ENCODE assay signal across 9 mouse cellular contexts in genomic region chr4:134879410-134879981, GRCm38 (mm10). TPM values are rescaled to one million over a fixed set of nuclear protein-coding genes. Genes with fewer than 3 reads are reported as not detected.
A peak's percentile ranks its signal among the peaks of the same experiment; 100 is the strongest.
DNase-seq lines count a peak whose midpoint lies in the region; ATAC-seq and TF ChIP-seq lines count a peak whose summit lies in the region.
"Had no signal": no experiment of that assay in that cellular context is flagged by ENCODE, and none has a peak within 500 bp of the region (broad histone marks: within the 10 kb centered on the region; RNA-seq: fewer than 3 reads in every experiment).

No protein-coding gene starts in this region.

- peak; percentile 89 for TF ChIP-seq CTCF in Patski (IDR thresholded peaks at IDR 0.05)

- CTCF ChIA-PET in Patski (lab: Charles Lee), result no interaction called here

- WGBS in hindbrain, embryonic 14.5 days, result 1% methylated on average over 17 of the region's 17 CpGs
- 11% methylated on average over 17 of the region's 17 CpGs for WGBS in macrophage (ENCODE audit: missing documents)

- peak overlapping the region; percentile 20 for H3K4me3 ChIP-seq in hindbrain, embryonic 14.5 days (replicated peaks; ENCODE audit: low read length)
- H3K4me3 ChIP-seq in macrophage (ENCODE audit: inconsistent target), result peak overlapping the region; percentile 14; the same call in 1 of the 2 replicates
- H3K4me3 ChIP-seq: myocyte had no signal

- peak overlapping the region; percentile 51 for H3K4me2 ChIP-seq in hindbrain, embryonic 14.5 days (replicated peaks)

- no peak overlapping the region for H3K27ac ChIP-seq in hindbrain, embryonic 14.5 days
- H3K27ac ChIP-seq in macrophage, result no peak overlapping the region

- 0 out of 2 replicates have a peak, but pooled peaks cover 4% of the 10 kb centered on the region for H3K4me1 ChIP-seq in hindbrain, embryonic 14.5 days (replicated peaks; ENCODE audit: control insufficient read depth, insufficient read depth, low read length)

- H3K9me3 ChIP-seq in hindbrain, embryonic 14.5 days (ENCODE audit: control insufficient read depth, low read length), result no peaks in the 10 kb centered on the region

- no peaks in the 10 kb centered on the region for H3K36me3 ChIP-seq in hindbrain, embryonic 14.5 days (replicated peaks; ENCODE audit: control insufficient read depth, insufficient read depth)
- no peaks in the 10 kb centered on the region for H3K36me3 ChIP-seq in macrophage (ENCODE audit: inconsistent target)

- POLR2A ChIA-PET in Patski (lab: Charles Lee), result no interaction called here

- H3K9ac ChIP-seq in hindbrain, embryonic 14.5 days, result peak overlapping the region; percentile 38

- H3K27me3 ChIP-seq in Patski, result no peaks in the 10 kb centered on the region
- no peaks in the 10 kb centered on the region for H3K27me3 ChIP-seq in hindbrain, embryonic 14.5 days (ENCODE audit: control insufficient read depth, insufficient read depth, low read length)

- no peak for DNase-seq in Patski (ENCODE audit: low read depth, low spot score)
- peak; percentile 86 to 90 for DNase-seq in cerebellum, postnatal 14 days
- DNase-seq in frontal cortex, postnatal 25 days (ENCODE audit: low spot score in 2 of 2), result peak; percentile 50 to 52
- peak; percentile 78 for DNase-seq in hindbrain, embryonic 14.5 days (ENCODE audit: low spot score)
- peak; percentile 58 to 67 for DNase-seq in layer of hippocampus, postnatal 36 days
- DNase-seq in right cerebral cortex, adult 18-20 months, result peak; percentile 54
- peak; percentile 25 for DNase-seq in urinary bladder, postnatal 10 days (ENCODE audit: low spot score)

- no peak for ATAC-seq in Patski
- ATAC-seq in hindbrain, embryonic 14.5 days (ENCODE audit: low FRiP score), result no peak

- in situ Hi-C loops in Patski (cut with MboI; ENCODE audit: low pct_unique_long_range_greater_than_20kb), result loop anchor here (5.0 kb wide), 1 partner anchor 87 kb away; no protein-coding TSS in a partner anchor

- no peaks in the 10 kb centered on the region for H3K79me2 ChIP-seq in macrophage (ENCODE audit: inconsistent target)

RNA-seq across cellular contexts. Expression of gene Rhd, which starts 15.2 kb away (rescaled TPM):
- 0.08 TPM for polyA plus RNA-seq in Patski (2021)
- 0.75 and 1.4 TPM in 2 replicates for polyA plus RNA-seq in hindbrain, embryonic 14.5 days (2014; fragmentation: Nextera tagmentation; extraction: Ambion mirVana)
- not detected for total RNA-seq in layer of hippocampus, postnatal 36 days (2021)
- total RNA-seq in macrophage (2018; cell fraction: chromatin; rRNA removed), result not detected
- under 1 TPM in 9 of 26 experiments, not detected in 17; 0.09 to 0.43 (median 0.14) TPM for total RNA-seq in macrophage (2018; cell fraction: cytosol; rRNA removed)
- total RNA-seq in macrophage (2018; cell fraction: nucleus; rRNA removed), result not detected
- not detected in 3 replicates for polyA plus RNA-seq in macrophage (2018)

RNA-seq across cellular contexts. Expression of gene Maco1, which starts 26.4 kb away (rescaled TPM):
- polyA plus RNA-seq in Patski (2021) (27.0 TPM), macrophage (2018) (14.4 to 24.0 TPM (median 21.7 TPM) in 3 replicates)
- 83.2 and 93.2 TPM in 2 replicates for polyA plus RNA-seq in hindbrain, embryonic 14.5 days (2014; fragmentation: Nextera tagmentation; extraction: Ambion mirVana)
- 10 to 100 TPM; 43.2 to 44.8 TPM for total RNA-seq in layer of hippocampus, postnatal 36 days (2021)
- total RNA-seq in macrophage (2018; cell fraction: chromatin; rRNA removed), result 10 to 100 TPM; 18.1 to 62.3 (median 33.0) TPM
- total RNA-seq in macrophage (2018; cell fraction: cytosol; rRNA removed), result 10 to 100 TPM; 10.4 to 21.7 (median 15.7) TPM
- total RNA-seq in macrophage (2018; cell fraction: nucleus; rRNA removed), result 10 to 100 TPM; 16.2 to 61.4 (median 25.5) TPM

RNA-seq across cellular contexts. Expression of gene Tmem50a, which starts 35.3 kb away (rescaled TPM):
- polyA plus RNA-seq in Patski (2021), result 98.5 TPM
- 197 and 203 TPM in 2 replicates for polyA plus RNA-seq in hindbrain, embryonic 14.5 days (2014; fragmentation: Nextera tagmentation; extraction: Ambion mirVana)
- total RNA-seq in layer of hippocampus, postnatal 36 days (2021), result 100 to 1,000 TPM; 103 to 115 TPM
- 10 to 100 TPM in 24 of 26 experiments, 1 to 10 TPM in 2; 6.3 to 68.8 (median 31.3) TPM for total RNA-seq in macrophage (2018; cell fraction: chromatin; rRNA removed)
- 100 to 1,000 TPM; 294 to 457 (median 369) TPM for total RNA-seq in macrophage (2018; cell fraction: cytosol; rRNA removed)
- total RNA-seq in macrophage (2018; cell fraction: nucleus; rRNA removed), result 100 to 1,000 TPM; 103 to 331 (median 212) TPM
- polyA plus RNA-seq in macrophage (2018), result 279 to 472 TPM (median 312 TPM) in 3 replicates

RNA-seq across cellular contexts. Expression of gene Rsrp1, which starts 43.9 kb away (rescaled TPM):
- 237 TPM for polyA plus RNA-seq in Patski (2021)
- 405 and 417 TPM in 2 replicates for polyA plus RNA-seq in hindbrain, embryonic 14.5 days (2014; fragmentation: Nextera tagmentation; extraction: Ambion mirVana)
- total RNA-seq in layer of hippocampus, postnatal 36 days (2021), result 100 to 1,000 TPM; 238 to 257 TPM
- 1,000 to 10,000 TPM; 1,324 to 5,431 (median 3,054) TPM for total RNA-seq in macrophage (2018; cell fraction: chromatin; rRNA removed)
- total RNA-seq in macrophage (2018; cell fraction: cytosol; rRNA removed), result 100 to 1,000 TPM in 20 of 26 experiments, 10 to 100 TPM in 6; 61.4 to 373 (median 140) TPM
- 1,000 to 10,000 TPM; 1,034 to 3,524 (median 2,239) TPM for total RNA-seq in macrophage (2018; cell fraction: nucleus; rRNA removed)
- 194 to 679 TPM (median 250 TPM) in 3 replicates for polyA plus RNA-seq in macrophage (2018)

RNA-seq across cellular contexts. Expression of gene Syf2, which starts 51.2 kb away (rescaled TPM):
- polyA plus RNA-seq in Patski (2021) (73.5 TPM), macrophage (2018) (65.7 to 116 TPM (median 81.0 TPM) in 3 replicates)
- 47.7 and 50.2 TPM in 2 replicates for polyA plus RNA-seq in hindbrain, embryonic 14.5 days (2014; fragmentation: Nextera tagmentation; extraction: Ambion mirVana)
- total RNA-seq in layer of hippocampus, postnatal 36 days (2021), result 10 to 100 TPM; 48.1 to 51.9 TPM
- 100 to 1,000 TPM in 5 of 26 experiments, 10 to 100 TPM in 21; 38.8 to 170 (median 62.8) TPM for total RNA-seq in macrophage (2018; cell fraction: chromatin; rRNA removed)
- 10 to 100 TPM; 59.8 to 95.0 (median 70.9) TPM for total RNA-seq in macrophage (2018; cell fraction: cytosol; rRNA removed)
- 100 to 1,000 TPM in 4 of 26 experiments, 10 to 100 TPM in 22; 36.1 to 155 (median 46.9) TPM for total RNA-seq in macrophage (2018; cell fraction: nucleus; rRNA removed)
